Mouse (Mus musculus) CH12.LX (cell line): ENCODE data around the gene Phgdh. TPM values are rescaled to one million over a fixed set of nuclear protein-coding genes. Genes with fewer than 3 reads are reported as not detected.

ENCODE experiments used
- DNase-seq: peaks from one replicate; pipeline ENCODE4 v3.0.0-alpha.2; 2013; ENCODE audit errors: extremely low read depth
- H3K27ac ChIP-seq: 2 replicates; pipeline ENCODE4 v1.5.1; 2012; ENCODE audit warnings: low read depth, mild to moderate bottlenecking, control low read depth, moderate library complexity; ENCODE audit not compliant: insufficient read depth
- H3K27me3 ChIP-seq: replicated peaks from 2 replicates; pipeline ENCODE3; 2012; ENCODE audit warnings: inconsistent platforms
- H3K36me3 ChIP-seq, 2 experiments: replicated peaks in 1 of 2; 2 replicates each; pipeline versions ENCODE3 to v1.6.1; 2012; ENCODE audit warnings: inconsistent platforms in 1 of 2, low read length in 1 of 2, mild to moderate bottlenecking in 1 of 2, mixed read lengths in 1 of 2, moderate library complexity in 1 of 2; ENCODE audit not compliant: control insufficient read depth in 1 of 2, insufficient read depth in 1 of 2
- H3K4me1 ChIP-seq, 2 experiments: 2 replicates each; pipeline ENCODE4 v1.6.1; 2012; ENCODE audit warnings: inconsistent platforms in 1 of 2, moderate library complexity in 1 of 2; ENCODE audit not compliant: insufficient read depth in 2 of 2, control insufficient read depth in 1 of 2
- H3K4me2 ChIP-seq: 2 replicates; pipeline ENCODE4 v1.6.1; 2012; ENCODE audit warnings: low read depth, mild to moderate bottlenecking, control low read depth; ENCODE audit not compliant: poor library complexity, insufficient read depth, severe bottlenecking
- H3K4me3 ChIP-seq, 3 experiments: fragments of 150-350 bp in 1 of 3; sonication (generic) in 1 of 3; replicated peaks in 1 of 3; 2 replicates each; pipeline versions ENCODE3 to v1.5.1; 2011 to 2012; ENCODE audit warnings: low read depth in 2 of 3, low read length in 2 of 3, mild to moderate bottlenecking in 2 of 3, moderate library complexity in 2 of 3, control low read depth in 1 of 3, improper control_type of control experiment in 1 of 3, inconsistent platforms in 1 of 3, mixed read lengths in 1 of 3; ENCODE audit not compliant: poor library complexity in 1 of 3
- H3K79me2 ChIP-seq: replicated peaks from 2 replicates; pipeline ENCODE4 v1.6.1; 2012; ENCODE audit warnings: mild to moderate bottlenecking, moderate library complexity; ENCODE audit not compliant: control insufficient read depth, poor library complexity, insufficient read depth, severe bottlenecking; ENCODE audit errors: extremely low read depth
- H3K9ac ChIP-seq: 2 replicates; pipeline ENCODE4 v1.6.1; 2012; ENCODE audit warnings: low read depth, mild to moderate bottlenecking, control low read depth, moderate library complexity; ENCODE audit not compliant: insufficient read depth
- H3K9me3 ChIP-seq: replicated peaks from 2 replicates; pipeline ENCODE3; 2012; ENCODE audit warnings: low read length, inconsistent platforms, mixed read lengths
- CHD2 ChIP-seq: IDR thresholded peaks from 2 replicates; pipeline ENCODE4 v1.6.1; 2011; ENCODE audit warnings: low read length, improper control_type of control experiment
- CTCF ChIP-seq, 2 experiments: IDR thresholded peaks in 1 of 2; conservative IDR thresholded peaks in 1 of 2; 2 replicates each; pipeline ENCODE4 v1.5.1; 2011 to 2012; ENCODE audit warnings: low read depth in 2 of 2, low read length in 2 of 2, improper control_type of control experiment in 1 of 2, inconsistent platforms in 1 of 2, mild to moderate bottlenecking in 1 of 2, moderate library complexity in 1 of 2
- ETS1 ChIP-seq: conservative IDR thresholded peaks from 2 replicates; pipeline ENCODE4 v1.6.1; 2012; ENCODE audit warnings: low read depth, mild to moderate bottlenecking, inconsistent platforms, low read length, improper control_type of control experiment, moderate library complexity
- JUN ChIP-seq: IDR thresholded peaks from 2 replicates; pipeline ENCODE4 v1.6.1; 2011; ENCODE audit warnings: low read depth, mild to moderate bottlenecking, low read length, improper control_type of control experiment, moderate library complexity; ENCODE audit not compliant: insufficient read depth
- JUND ChIP-seq: conservative IDR thresholded peaks from 2 replicates; pipeline ENCODE4 v1.6.1; 2011; ENCODE audit warnings: low read depth, low read length, improper control_type of control experiment
- KAT2A ChIP-seq: IDR thresholded peaks from 2 replicates; pipeline ENCODE4 v1.6.1; 2012; ENCODE audit warnings: low read length, improper control_type of control experiment, inconsistent platforms; ENCODE audit not compliant: insufficient replicate concordance
- MAFK ChIP-seq: IDR thresholded peaks from 2 replicates; pipeline ENCODE4 v1.6.1; 2011; ENCODE audit warnings: low read length, improper control_type of control experiment; ENCODE audit not compliant: insufficient replicate concordance
- MAX ChIP-seq: IDR thresholded peaks from 2 replicates; pipeline ENCODE4 v1.6.1; 2011; ENCODE audit warnings: low read length, improper control_type of control experiment
- MEF2A ChIP-seq: IDR thresholded peaks from 2 replicates; pipeline ENCODE4 v1.6.1; 2014; ENCODE audit warnings: low read depth, mild to moderate bottlenecking, inconsistent platforms, low read length, improper control_type of control experiment, borderline replicate concordance
- MYC ChIP-seq: IDR thresholded peaks from 2 replicates; pipeline ENCODE4 v1.6.1; 2011; ENCODE audit warnings: low read depth, mild to moderate bottlenecking, improper control_type of control experiment, low read length
- NELFE ChIP-seq: IDR thresholded peaks from 2 replicates; pipeline ENCODE4 v1.6.1; 2011; ENCODE audit warnings: low read depth, low read length, improper control_type of control experiment
- PAX5 ChIP-seq: IDR thresholded peaks from 2 replicates; pipeline ENCODE4 v1.6.1; 2012; ENCODE audit warnings: low read length, inconsistent platforms, mixed read lengths
- POLR2A ChIP-seq: IDR thresholded peaks from 2 replicates; pipeline ENCODE4 v1.6.1; 2011; ENCODE audit warnings: low read depth, mild to moderate bottlenecking, improper control_type of control experiment, low read length
- RAD21 ChIP-seq: IDR thresholded peaks from 2 replicates; pipeline ENCODE4 v1.6.1; 2011; ENCODE audit warnings: low read depth, mild to moderate bottlenecking, low read length, improper control_type of control experiment, moderate library complexity
- SMC3 ChIP-seq: IDR thresholded peaks from 2 replicates; pipeline ENCODE4 v1.6.1; 2011; ENCODE audit warnings: low read depth, low read length, improper control_type of control experiment
- TBP ChIP-seq: conservative IDR thresholded peaks from 2 replicates; pipeline ENCODE4 v1.6.1; 2011; ENCODE audit warnings: low read depth, low read length, improper control_type of control experiment
- UBTF ChIP-seq: IDR thresholded peaks from 2 replicates; pipeline ENCODE4 v1.6.1; 2012; ENCODE audit warnings: low read depth, mild to moderate bottlenecking, inconsistent platforms, low read length, improper control_type of control experiment, moderate library complexity
- ZMIZ1 ChIP-seq: IDR thresholded peaks from 2 replicates; pipeline ENCODE4 v1.6.1; 2012; ENCODE audit warnings: low read depth, mild to moderate bottlenecking, inconsistent platforms, low read length, improper control_type of control experiment
- ZNF384 ChIP-seq: IDR thresholded peaks from 2 replicates; pipeline ENCODE4 v1.6.1; 2012; ENCODE audit warnings: low read depth, low read length, improper control_type of control experiment, inconsistent platforms
- dilution Hi-C: fragments of 300-500 bp; cut with MboI; formaldehyde crosslinking; loops from 2 replicates; pipeline ENCODE4 v1.14.3; 2020; ENCODE audit warnings: low sequenced_read_pairs; ENCODE audit not compliant: extremely low pct_unique_long_range_greater_than_20kb, extremely low pct_ligation_motif_present
- in situ Hi-C: fragments of 300-500 bp; cut with MboI; formaldehyde crosslinking; loops from 3 replicates; pipeline ENCODE4 v1.14.3; 2019; ENCODE audit warnings: low sequenced_read_pairs, low pct_ligation_motif_present, low pct_unique_long_range_greater_than_20kb, mixed read lengths
- polyA plus RNA-seq: library from polyadenylated mRNA; unstranded; fragments of >175 nt; gene quantifications from 2 replicates; pipeline ENCODE4 v1.2.1, GENCODE M21; 2012; ENCODE audit warnings: low read depth; ENCODE audit not compliant: insufficient read length
- total RNA-seq, 2 experiments: library from RNA; depleted of rRNA; stranded (reverse); fragments of 300-350 nt in 1 of 2; fragments of >200 nt in 1 of 2; gene quantifications; 2 replicates each; pipeline ENCODE4 v1.2.3; 2012 to 2014

The Phgdh gene
- total and polyA plus RNA-seq, 3 experiments = 543 to 631 (median 587) TPM

GRCm38 (mm10) chr3:98310456-98310855 lies 29.3 kb downstream of the Phgdh start:
- dilution Hi-C loops = no loop called here
- no peak overlapping the region for H3K27ac ChIP-seq
- TF ChIP-seq TBP (no peak), KAT2A (no peak), POLR2A (no peak), PAX5 (no peak), NELFE (no peak), JUN (no peak), CHD2 (no peak), SMC3 (no peak), MAX (no peak)
- TF ChIP-seq, all 38 proteins: peak for 0
- no peak overlapping the region for H3K9ac ChIP-seq
- no peaks in the 10 kb centered on the region for H3K27me3 ChIP-seq
- no peak overlapping the region for H3K4me2 ChIP-seq
- DNase-seq = no peak
- no peaks in the 10 kb centered on the region for H3K4me1 ChIP-seq
- in situ Hi-C loops = no loop called here
- peaks cover 3% of the 10 kb centered on the region for H3K9me3 ChIP-seq
- no peaks in the 10 kb centered on the region for H3K79me2 ChIP-seq
- peaks cover 26 to 31% of the 10 kb centered on the region in 2 experiments for H3K36me3 ChIP-seq
- H3K4me3 ChIP-seq = no peak overlapping the region

- no peaks in the 10 kb centered on the region for H3K79me2 ChIP-seq
- no peak overlapping the region for H3K27ac ChIP-seq
- peaks cover 9 to 13% of the 10 kb centered on the region in 2 experiments for H3K36me3 ChIP-seq
- DNase-seq = no peak
- TF ChIP-seq PAX5 (no peak), RAD21 (no peak), MAFK (no peak), JUND (no peak), CTCF (conservative IDR thresholded peaks at IDR 0.05 in 1 of 2, IDR thresholded peaks at IDR 0.05 in 1 of 2; ENCODE audit: low read depth in 2 of 2, low read length in 2 of 2) (no peak), SMC3 (no peak), ZNF384 (no peak), ZMIZ1 (no peak), JUN (no peak), ETS1 (no peak), MAX (no peak), UBTF (no peak), MEF2A (no peak), MYC (no peak)
- H3K9me3 ChIP-seq = peaks cover 3% of the 10 kb centered on the region
- no peak overlapping the region for H3K4me3 ChIP-seq
- dilution Hi-C loops (no loop called here), in situ Hi-C loops (no loop called here)
- no peaks in the 10 kb centered on the region for H3K4me1 ChIP-seq
- no peak overlapping the region for H3K9ac ChIP-seq
- no peak overlapping the region for H3K4me2 ChIP-seq
- no peaks in the 10 kb centered on the region for H3K27me3 ChIP-seq
Measured at GRCm38 (mm10) chr3:98308606-98309005, 31.2 kb downstream of the Phgdh start.
